Mouse (Mus musculus) liver, embryonic 14.5 days (tissue): ENCODE data around the gene Tnr.

ENCODE experiments used
- CTCF ChIP-seq: IDR thresholded peaks from 2 replicates; pipeline ENCODE4 v1.5.1; 2016; ENCODE audit warnings: antibody characterized with exemption, low read depth, control low read depth
- EP300 ChIP-seq: IDR thresholded peaks from 2 replicates; pipeline ENCODE4 v1.6.1; 2016; ENCODE audit warnings: antibody characterized with exemption, low read depth

DNA sequence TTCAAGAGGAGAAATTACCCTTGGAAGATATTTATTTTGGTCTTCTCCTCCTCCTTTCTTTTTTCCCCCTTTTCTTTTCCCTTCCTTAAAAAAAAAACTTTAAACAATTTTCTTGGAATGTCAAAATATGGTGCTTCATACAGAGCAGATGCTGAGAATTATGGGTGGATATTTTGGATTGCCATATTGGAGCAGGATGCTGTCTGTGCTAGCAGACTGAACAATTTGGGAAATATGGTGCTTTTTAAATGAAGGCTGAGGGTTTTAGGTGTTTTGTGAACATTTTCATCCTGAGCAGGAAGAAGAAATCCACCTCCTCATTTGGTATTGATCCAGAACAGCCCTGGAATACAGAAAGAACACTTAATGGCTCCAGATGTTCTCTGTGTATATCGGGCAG, 41.6 kb downstream of the Tnr start:
- TF ChIP-seq EP300 (no peak), CTCF (no peak)
